Mouse (Mus musculus) 3T3-L1 (cell line): ENCODE data around the gene Crybg3.
"Not testable (repeated sequence)": the region's sequence is repeated elsewhere in the genome, so short reads cannot be mapped to it uniquely, and the experiment has no call there.

Experiments used
- DNase-seq: peaks from one replicate; pipeline ENCODE4 v3.0.0-alpha.2; 2015; ENCODE audit warnings: low read depth, low spot score

The Crybg3 gene

GRCm38 (mm10) chr16:59459259-59459861 lies 141.4 kb downstream of the Crybg3 start:
- not testable (repeated sequence) for DNase-seq

- no peak for DNase-seq
Measured at GRCm38 (mm10) chr16:59451813-59452212, 149.0 kb downstream of the Crybg3 start.

- DNase-seq = peak; percentile 38
Measured at GRCm38 (mm10) chr16:59449092-59449491, 151.7 kb downstream of the Crybg3 start.

- DNase-seq = no peak
Measured at GRCm38 (mm10) chr16:59448181-59448580, 152.6 kb downstream of the Crybg3 start.

- no peak for DNase-seq
Measured at GRCm38 (mm10) chr16:59444880-59445559, 155.8 kb downstream of the Crybg3 start.
